Mouse (Mus musculus): ENCODE data around the gene Slirp.
"Not testable (repeated sequence)": the region's sequence is repeated elsewhere in the genome, so short reads cannot be mapped to it uniquely, and the experiment has no call there.

Slirp gene

DNA sequence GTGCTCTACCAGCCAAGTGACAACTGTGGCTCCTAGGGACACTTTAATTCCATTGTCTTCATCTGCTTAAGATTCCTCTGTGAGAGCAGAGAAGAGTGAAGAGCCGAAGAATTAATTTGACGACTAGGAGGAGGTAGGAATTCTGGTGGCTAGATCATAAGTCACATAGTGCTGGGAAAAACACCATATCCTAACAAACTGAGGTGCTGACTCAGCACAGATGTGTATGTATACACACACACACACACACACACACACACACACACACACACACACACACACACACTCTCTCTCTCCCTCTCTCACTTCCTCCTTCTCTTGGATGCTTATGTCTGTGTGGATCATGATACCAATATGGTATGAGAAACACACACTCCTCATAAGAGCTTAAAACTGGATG is 15.4 kb upstream of the Slirp start:
- DNase-seq (ENCODE audit: low read depth in 2 of 2, low spot score in 2 of 2) = no peak

DNA sequence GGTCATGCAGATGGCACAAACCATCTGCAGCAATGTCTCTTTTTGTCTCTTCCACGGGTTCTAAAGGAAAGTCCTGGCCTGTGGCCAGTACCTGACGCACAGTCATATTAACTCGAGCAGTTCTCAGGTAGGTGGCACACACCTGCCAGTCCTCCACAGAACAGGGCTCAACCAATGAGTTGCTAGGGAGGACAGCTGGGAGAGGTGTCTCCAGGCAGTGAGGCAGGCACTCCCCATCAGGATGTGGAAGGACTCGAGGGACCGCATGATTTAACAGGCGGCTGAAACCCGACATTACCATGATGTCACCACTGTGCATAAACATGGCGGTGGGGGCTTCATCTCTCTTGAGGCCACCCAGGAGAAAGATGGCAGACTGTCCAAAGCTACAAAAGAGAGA is 14.8 kb upstream of the Slirp start:
- no peak for DNase-seq (ENCODE audit: low read depth in 2 of 2, low spot score in 2 of 2)

DNA sequence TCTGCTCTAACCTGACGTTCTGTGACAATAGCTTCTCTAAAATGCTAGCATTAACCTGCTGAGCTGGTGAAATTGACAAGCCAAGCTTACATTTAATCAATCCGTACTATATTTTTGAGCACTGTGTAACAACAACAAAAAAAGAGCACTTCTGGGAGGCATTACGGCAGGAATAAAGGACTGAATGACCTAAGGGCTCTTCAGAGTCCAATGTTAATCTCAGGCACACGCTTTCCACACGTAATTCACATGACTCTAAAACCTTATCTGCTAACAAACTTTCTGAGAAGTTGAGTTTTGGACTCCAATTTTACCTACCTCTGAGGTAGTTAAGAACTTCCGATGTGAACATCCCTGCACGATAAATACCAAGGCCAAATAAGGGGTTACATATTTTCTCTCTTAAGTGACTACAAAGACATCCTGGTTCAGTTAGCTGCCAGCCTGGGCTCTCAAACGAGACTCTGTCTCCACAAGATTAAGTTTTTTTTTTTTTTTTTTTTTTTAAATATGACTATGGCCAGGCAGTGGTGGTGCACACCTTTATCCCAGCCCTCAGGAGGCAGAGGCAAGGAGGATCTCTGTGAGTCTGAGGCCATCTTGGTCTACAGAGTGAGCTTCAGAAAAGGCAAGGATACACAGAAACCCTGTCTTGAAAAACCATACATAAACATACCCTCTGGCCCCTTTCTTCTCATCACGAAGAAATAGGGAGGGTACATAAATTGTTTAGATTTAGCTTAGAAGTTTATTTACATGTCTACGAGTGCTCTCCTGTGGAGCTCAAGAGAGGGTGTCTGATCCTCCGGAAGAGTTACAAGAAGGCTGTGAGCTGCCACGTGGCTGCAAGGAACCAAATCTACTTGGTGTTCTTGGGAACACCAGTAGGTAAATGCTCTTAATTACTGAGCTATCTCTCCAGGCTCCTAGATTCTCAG is 1.2 kb upstream of the Slirp start:
- no peak for DNase-seq (ENCODE audit: low read depth in 2 of 2, low spot score in 2 of 2)

DNA sequence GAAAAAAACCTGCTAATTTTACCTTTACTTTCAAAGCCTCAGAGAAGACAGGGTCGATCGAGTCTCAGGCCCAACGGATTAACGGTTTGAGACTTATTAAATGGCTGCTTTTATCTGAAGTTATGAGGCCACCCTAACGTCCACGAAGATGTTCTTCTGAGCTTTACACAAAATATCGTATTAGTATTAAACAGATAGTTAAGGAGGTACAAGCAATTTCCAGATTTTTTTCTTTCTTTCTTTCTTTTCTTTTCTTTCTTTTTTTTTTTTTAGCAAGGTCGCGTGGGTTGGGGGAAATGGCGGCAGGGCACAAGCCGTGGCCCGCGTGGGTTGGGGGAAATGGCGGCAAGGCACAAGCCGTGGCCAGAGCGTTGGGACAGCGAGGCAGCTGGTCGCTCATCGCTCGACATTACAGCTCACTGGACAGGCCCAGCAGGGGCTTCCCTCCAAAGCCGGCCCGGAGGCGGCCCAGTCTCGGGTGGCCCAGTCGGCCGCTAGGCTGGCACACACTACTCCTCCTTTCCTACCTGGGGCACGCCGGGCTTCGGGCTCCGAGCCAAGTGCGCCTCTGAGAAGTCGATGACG is 489 bp upstream of the Slirp start:
- DNase-seq (ENCODE audit: low read depth in 2 of 2, low spot score in 2 of 2) = no peak

DNA sequence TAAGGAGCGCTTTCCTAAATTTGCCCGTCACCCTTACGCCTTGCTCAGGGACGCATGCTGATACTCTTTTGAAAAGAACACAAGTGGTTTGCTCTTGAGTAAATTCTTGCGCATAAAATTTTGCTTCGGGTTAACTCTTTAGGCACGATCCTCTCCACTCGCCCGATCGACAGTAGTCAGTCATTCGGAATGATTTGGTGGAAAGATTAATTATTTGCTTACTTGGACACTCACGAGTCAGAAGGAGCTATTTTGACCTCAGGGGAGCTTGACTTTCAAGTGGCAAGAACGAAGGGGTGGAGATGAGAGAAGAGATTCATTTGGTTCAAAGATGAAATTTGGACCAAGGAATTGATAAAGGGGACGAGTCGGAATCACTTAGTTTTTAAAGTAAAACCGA is 515 bp downstream of the Slirp start:
- no peak for DNase-seq (ENCODE audit: low read depth in 2 of 2, low spot score in 2 of 2)

DNA sequence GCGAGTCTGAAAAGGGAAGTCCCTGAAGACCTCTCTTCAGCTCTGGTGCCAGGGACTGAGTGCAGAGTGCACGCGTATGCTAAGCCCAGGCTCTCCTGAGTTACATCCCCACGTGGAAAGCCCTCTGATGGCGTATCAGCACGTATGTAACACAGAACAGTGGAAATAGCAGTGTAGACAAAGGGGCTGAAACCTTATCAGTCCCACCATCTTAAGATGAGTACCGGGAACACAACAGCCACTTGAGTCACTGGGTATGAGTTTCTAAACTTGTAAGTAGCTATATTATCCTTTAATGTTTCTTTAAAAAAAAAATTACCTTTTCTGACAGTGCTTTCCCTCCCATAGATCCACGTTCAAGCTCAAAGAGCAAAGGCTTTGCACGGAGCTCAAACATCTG is 5.8 kb downstream of the Slirp start:
- no peak for DNase-seq (ENCODE audit: low read depth in 2 of 2, low spot score in 2 of 2)

DNA sequence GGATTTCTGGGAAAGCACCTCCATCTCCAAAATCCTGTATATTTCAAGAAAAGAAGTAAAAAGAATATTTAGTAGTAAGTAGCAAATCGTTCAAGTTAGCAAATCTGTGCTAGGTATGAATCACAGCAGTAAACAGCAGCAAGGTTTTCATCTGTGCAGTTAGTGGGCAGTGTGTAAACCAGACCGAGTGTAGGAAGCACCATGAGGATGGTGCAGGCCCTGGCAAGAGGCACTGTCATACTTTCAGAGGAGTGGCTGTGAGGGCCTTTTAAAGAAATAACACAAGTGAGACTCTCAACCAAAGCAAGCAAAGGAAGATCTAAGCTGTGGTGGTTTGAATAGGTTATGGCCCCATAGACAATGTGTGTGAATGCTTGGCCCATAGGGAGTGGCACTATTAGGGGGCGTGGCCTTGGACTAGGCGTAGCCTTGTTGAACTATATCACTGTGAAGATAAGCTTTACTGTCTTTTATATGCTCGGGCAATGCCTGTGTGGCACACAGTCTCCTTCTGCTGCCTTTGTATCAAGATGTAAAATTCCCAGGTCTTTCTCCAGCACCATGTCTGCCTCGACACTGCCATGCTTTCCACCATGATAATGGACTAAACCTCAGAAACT is 21.1 kb downstream of the Slirp start:
- no peak for DNase-seq (ENCODE audit: low read depth in 2 of 2, low spot score in 2 of 2)

DNA sequence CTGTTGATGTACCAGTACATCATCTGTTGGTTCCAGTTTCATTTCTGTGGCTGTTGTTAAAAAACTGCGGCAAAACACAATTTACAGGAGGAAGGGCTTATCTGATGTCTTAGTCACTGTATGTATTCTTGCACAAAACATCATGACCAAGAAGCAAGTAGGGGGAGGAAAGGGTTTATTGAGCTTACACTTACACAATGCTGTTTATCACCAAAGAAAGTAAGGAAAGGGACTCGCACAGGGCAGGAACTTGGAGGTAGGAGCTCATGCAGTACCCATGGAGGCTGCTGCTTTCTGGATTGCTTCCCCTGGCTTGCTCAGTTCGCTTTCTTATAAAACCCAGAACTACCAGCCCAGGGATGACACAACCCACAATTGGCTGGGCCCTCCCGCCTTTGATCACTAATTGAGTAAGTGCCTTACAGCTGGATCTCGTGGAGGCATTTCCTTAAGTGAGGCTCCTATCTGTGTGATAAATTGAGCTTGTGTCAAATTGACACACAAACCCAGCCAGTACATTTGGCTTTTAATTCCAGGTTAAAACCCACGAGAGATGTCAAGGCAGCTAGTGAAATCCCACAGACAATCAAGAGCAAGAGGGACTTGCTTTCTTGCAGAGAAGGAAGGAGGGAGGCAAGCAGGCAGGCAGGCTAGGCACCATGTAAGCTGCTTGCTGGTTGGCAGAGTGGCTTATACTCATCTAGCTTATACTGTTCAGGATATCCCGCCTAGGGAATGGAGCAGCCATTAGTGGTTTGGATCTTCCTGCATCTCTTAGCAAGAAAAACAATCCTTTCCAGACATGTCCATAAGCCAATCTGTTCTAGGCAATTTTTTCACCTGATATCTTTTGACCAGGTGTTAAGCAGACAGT is 26.8 kb downstream of the Slirp start:
- no peak for DNase-seq (ENCODE audit: low read depth in 2 of 2, low spot score in 2 of 2)

DNA sequence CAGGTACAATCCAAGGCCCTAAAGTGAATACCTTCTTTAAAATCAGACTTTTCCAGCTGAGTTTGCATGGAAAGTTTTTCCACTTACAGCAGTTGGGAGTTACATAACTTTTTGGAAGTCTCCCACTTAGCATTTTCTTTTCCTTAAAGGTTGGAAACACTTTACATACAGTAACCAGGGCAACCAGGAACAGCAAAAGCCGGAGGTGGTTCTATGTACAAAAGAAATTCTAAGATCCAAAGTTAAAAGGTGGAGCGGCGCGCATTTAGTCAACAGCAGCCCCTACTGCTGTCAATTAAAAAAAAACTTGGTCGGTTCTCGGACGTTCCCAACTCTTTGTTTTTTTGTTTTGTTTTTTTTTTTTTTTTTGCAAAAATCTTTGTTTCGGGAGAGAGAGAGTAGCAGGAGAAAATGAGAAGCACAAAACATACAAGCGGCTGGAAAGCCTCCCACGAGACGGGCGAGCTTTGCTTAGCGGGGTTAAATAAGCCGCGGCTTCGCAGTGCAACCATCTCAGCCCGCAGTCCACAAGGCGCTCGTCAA is 27.8 kb downstream of the Slirp start:
- no peak for DNase-seq (ENCODE audit: low read depth in 2 of 2, low spot score in 2 of 2)

DNA sequence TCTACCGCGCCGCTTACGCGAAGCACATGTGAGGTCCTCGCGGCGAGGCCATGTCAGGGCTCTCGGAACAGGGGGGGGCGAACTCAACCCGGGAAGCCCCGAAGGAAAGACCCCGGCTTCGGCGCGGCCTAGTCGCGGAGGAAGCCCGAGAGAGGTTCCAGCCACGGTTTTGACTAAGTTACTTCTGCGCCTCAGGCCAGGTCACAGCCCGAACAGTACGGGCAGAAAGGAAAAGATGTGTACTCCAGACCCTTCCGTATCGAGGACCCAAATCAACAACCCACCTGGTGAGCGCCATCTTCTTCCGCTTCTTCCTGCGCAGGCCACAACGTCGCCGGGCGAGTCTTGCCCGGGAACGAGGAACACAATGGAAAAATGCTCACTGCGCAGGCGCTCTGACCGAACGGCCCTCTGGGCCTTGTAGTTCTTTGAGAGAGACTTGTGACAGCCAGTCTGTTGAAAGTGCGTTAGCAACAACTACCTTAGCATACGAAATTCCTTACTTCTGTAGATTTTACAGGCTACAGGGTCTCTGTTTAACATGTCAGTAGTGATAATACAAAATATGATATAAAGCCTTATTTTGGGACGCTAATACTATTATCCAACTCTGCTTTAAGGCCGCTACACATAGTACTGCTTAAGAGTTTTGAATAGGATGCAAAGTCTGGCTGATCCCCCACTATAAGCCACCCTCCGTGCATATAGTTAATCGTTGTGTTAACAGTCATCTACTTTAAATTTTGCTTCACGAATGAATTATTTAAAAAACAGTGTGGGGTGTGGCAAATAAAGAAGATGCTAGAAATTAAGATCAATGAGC is 28.5 kb downstream of the Slirp start, which contains the start of gene Snw1:
Snw1 (minus strand) TSS at position 311 of the 823 bp plus-strand sequence.
- DNase-seq (ENCODE audit: low read depth in 2 of 2, low spot score in 2 of 2) = peak; percentile 90 to 92

DNA sequence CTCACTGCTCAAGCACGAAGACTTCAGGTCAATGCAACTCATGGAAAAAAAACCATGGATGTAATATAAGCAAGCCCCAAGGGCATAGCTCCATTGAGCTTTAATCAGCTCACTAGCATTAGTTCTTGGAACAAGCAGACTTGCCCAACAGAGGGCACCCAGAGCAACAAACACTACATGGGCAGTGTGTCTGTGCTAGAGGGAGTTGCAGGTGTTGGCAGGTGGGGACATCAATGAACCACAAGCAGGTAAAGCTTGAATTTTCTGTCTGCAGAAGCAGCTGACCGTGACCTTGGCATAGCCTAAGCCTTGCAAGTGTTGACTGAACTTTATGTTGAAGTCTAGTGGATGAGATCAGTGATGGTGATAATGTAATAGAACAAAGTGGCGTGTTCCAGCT is 31.1 kb downstream of the Slirp start:
- DNase-seq (ENCODE audit: low read depth in 2 of 2, low spot score in 2 of 2) = no peak

DNA sequence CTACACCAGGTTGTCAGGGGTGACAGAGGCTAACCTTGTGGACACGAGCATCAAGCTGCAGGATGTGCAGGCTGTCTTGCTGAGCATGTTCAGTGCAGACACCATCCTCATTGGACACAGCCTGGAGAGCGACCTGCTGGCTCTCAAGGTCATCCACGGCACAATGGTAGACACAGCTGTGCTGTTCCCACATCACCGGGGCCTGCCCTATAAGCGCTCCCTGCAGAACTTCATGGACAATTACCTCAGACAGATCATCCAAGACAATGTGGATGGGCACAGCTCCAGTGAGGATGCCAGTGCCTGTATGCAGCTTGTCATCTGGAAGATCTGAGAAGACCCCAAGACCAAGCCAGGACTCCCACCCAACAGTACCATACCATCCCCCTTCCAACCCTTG is 38.8 kb downstream of the Slirp start:
- DNase-seq (ENCODE audit: low read depth in 2 of 2, low spot score in 2 of 2) = not testable (repeated sequence)

DNA sequence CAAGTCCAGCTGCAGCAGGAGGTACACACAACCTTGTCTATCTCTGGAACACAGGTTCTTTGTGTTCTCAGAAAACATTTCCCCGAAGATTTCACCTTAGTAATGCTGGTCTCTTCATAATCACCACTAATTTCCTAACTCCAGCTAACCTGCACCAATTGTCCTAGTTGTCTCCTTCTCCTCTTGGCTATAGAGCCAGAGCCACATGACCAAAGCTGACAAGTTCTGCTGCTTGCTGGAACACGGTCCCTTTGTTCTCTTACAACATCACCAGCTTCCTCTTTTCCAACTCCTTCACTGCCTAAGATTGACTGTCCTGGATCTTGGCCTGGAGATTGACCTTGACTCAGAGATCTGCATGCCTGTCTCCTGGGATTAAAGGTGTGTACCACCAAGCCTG is 45.0 kb downstream of the Slirp start:
- DNase-seq (ENCODE audit: low read depth in 2 of 2, low spot score in 2 of 2) = not testable (repeated sequence)

DNA sequence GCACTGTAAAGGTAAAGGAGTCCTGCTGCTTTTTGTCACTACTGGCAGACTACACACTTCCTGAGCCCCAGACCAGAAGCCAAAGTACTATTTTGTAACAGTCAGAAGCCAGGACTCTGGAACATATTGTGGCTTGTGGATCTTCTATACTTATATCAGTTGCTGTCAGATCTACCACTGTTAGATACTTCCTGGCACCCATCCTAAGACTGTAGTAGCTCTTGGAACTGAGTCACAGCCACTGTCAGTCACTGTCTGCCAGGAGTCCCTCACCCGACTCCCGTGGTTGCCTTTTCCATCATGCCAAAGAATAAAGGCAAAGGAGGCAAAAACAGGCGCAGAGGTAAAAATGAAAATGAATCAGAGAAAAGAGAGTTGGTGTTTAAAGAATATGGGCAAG is 50.7 kb downstream of the Slirp start, which contains the start of gene Gm5788:
Gm5788 (plus strand) TSS at position 301 of the 400 bp plus-strand sequence.
- DNase-seq (ENCODE audit: low read depth in 2 of 2, low spot score in 2 of 2) = not testable (repeated sequence)
